Mouse (Mus musculus) midbrain, embryonic 10.5 days (tissue): ENCODE results near the gene Myo1d. TPM values are rescaled to one million over a fixed set of nuclear protein-coding genes. Genes with fewer than 3 reads are reported as not detected.
A peak's percentile ranks its signal among the peaks of the same experiment; 100 is the strongest.

ENCODE experiments used
- DNase-seq: peaks from one replicate; pipeline ENCODE4 v3.0.0-alpha.2; 2017; ENCODE audit warnings: low spot score
- H3K27ac ChIP-seq: fragments of 300-500 bp; sonication (generic); replicated peaks from 2 replicates; pipeline ENCODE4 v1.5.1; 2016; ENCODE audit warnings: mild to moderate bottlenecking
- H3K27me3 ChIP-seq: fragments of 300-500 bp; sonication (generic); 2 replicates; pipeline ENCODE4 v1.6.1; 2016; ENCODE audit warnings: low read depth, mild to moderate bottlenecking; ENCODE audit not compliant: poor library complexity, severe bottlenecking
- H3K36me3 ChIP-seq: fragments of 300-500 bp; sonication (generic); 2 replicates; pipeline ENCODE4 v1.6.1; 2016; ENCODE audit warnings: mild to moderate bottlenecking, moderate library complexity
- H3K4me1 ChIP-seq: fragments of 300-500 bp; sonication (generic); 2 replicates; pipeline ENCODE4 v1.6.1; 2016
- H3K4me3 ChIP-seq: fragments of 300-500 bp; sonication (generic); 2 replicates; pipeline ENCODE4 v1.5.1; 2016; ENCODE audit warnings: mild to moderate bottlenecking, moderate library complexity
- H3K9me3 ChIP-seq: fragments of 300-500 bp; sonication (generic); replicated peaks from 2 replicates; pipeline ENCODE4 v1.6.1; 2016; ENCODE audit warnings: mild to moderate bottlenecking
- WGBS: fragments of 180-500 bp; shearing (Covaris S2); methylation state at CpG from one replicate; pipeline ENCODE4 v1.1.7; 2016; 5-methylcytosine and 5-hydroxymethylcytosine counted together
- polyA plus RNA-seq: library from polyadenylated mRNA; unstranded; fragments of >200 nt; fragmentation: Nextera tagmentation; extraction: Ambion mirVana; gene quantifications from 2 replicates; pipeline ENCODE4 v1.2.1, GENCODE M21; 2016

Myo1d gene
- polyA plus RNA-seq, 1 experiment from 2014 or later = 2.3 TPM

DNA sequence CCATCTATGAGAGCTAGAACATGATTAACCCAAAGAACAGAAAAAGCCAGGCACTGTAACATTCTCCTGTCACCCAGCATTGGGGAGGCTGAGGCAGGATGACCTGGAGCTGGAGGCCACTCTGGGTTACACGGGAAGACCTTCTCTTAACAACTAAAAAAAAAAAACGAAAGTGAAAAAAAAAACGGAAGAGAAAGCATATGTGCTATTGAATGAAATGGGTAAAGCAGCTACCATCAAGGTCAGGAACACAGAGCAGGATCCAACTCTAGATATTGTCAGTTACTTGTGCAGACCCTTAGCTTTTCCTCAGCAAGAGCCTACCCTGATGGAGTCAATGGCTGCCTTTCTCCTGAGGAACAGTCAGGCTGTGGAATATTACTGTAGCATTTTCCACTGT lies 199.3 kb downstream of the Myo1d start:
- no peak for DNase-seq
- Histone ChIP-seq H3K27me3 (peaks cover 58% of the 10 kb centered on the region), H3K27ac (no peak overlapping the region), H3K9me3 (no peaks in the 10 kb centered on the region), H3K36me3 (no peaks in the 10 kb centered on the region), H3K4me1 (peaks cover 42% of the 10 kb centered on the region), H3K4me3 (no peak overlapping the region)
- 87% methylated on average over 3 of the region's 3 CpGs for WGBS

DNA sequence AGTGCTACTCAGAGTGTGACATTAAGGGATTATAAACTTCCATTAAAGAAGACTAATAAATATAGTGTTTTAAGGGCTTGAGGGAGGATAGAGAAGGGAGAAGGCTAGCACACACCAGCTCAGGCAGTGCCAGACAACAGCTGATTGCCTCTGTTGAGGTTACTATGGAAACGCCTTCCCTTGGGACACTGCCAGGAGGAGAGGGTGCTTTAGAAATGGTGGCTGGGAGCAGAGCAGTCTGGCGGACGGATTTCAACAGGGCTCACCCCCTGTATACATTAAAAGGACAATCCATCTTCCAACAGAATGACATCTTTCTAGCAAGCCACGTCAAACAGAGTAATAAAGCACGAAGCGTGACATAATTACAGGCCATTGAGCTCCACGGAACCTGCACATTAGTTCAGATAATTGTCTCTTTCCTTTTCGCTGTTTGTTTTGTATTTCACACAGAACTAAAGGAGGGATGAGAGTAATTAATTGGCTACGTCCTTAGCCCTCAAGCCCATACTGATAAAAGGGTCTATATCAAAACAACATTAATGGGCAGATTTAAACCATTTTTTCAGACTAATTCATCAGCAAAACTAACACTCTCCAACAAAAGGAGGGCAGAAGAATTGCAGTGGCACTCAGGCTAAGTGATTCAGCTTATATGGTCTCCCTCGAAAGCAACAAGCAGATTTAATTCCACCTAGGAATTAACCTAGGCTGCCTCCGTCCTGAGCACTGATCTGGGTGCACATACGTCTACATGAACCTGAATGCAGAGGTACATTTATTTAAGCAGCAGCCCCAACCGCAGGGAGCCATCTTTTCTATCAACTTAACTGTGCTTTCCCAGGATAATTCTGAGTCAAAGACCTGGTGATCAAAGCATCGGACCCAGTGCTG lies 201.8 kb downstream of the Myo1d start:
- Histone ChIP-seq H3K27ac (peak overlapping the region; percentile 76), H3K27me3 (peaks cover 47% of the 10 kb centered on the region), H3K36me3 (no peaks in the 10 kb centered on the region), H3K4me1 (peaks cover 32% of the 10 kb centered on the region), H3K4me3 (peak overlapping the region; percentile 39), H3K9me3 (no peaks in the 10 kb centered on the region)
- WGBS = 31% methylated on average over 14 of the region's 14 CpGs
- peak; percentile 76 for DNase-seq

GRCm38 (mm10) chr11:80575794-80576193 lies 204.0 kb downstream of the Myo1d start:
- Histone ChIP-seq H3K4me3 (no peak overlapping the region), H3K9me3 (no peaks in the 10 kb centered on the region), H3K36me3 (no peaks in the 10 kb centered on the region), H3K27ac (no peak overlapping the region), H3K4me1 (peaks cover 28% of the 10 kb centered on the region), H3K27me3 (peaks cover 29% of the 10 kb centered on the region)
- 74% methylated on average over 3 of the region's 3 CpGs for WGBS
- DNase-seq = no peak

- H3K9me3 ChIP-seq = no peaks in the 10 kb centered on the region
- no peak for DNase-seq
- WGBS = 90% methylated on average over 3 of the region's 3 CpGs
- no peak overlapping the region for H3K4me3 ChIP-seq
- H3K27me3 ChIP-seq = no peaks in the 10 kb centered on the region
- H3K27ac ChIP-seq = no peak overlapping the region
- H3K36me3 ChIP-seq = no peaks in the 10 kb centered on the region
- H3K4me1 ChIP-seq = no peaks in the 10 kb centered on the region
These were observed 213.5 kb downstream of the Myo1d start for GRCm38 (mm10) chr11:80566286-80566685.

DNA sequence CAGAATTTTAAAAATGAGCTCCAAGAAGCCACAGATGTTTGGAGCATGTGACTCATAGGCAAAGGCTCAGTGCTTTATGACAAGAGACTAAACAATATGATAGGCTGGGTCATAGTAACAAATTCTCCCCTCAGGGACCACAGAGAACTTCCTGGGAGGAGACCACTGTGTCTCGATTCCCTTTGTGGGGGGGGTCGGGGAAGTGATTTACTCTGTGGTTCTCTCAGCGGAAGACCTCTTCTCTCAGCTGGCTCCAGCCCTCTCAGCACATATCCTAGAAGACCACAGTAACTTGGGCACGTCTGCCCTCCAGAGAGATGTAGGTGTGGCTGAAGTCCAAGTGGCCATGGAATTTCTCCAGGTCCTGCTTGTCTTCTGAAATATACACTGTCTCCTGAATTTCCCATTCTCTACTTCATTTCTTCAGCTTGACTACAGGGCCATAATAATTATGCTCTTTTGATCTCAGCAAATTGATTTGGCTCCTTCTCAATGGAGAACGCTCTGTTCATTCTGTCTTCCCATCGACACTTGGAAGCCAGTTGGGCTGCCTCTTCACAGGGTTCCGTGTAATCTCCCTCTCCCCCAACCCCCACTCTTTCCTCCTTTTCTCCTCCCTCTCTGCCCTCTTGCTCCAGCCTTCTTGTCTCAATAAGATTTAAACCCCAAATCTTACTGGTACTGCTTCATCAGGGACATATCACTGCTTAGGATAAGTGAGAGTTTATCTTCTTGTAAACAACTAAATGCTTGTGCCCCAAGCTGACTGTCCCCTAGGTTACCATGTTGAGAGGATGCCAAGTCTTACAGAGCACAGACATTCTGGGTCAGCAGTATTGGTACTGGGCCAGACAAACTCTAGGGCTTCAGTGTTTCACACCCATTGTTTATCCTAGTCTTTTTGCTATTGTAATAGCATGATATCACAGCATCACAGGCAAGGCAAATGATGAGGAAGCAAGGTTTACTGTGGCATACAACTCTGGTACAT lies 214.6 kb downstream of the Myo1d start:
- Histone ChIP-seq H3K4me3 (no peak overlapping the region), H3K27ac (no peak overlapping the region), H3K36me3 (no peaks in the 10 kb centered on the region), H3K27me3 (no peaks in the 10 kb centered on the region), H3K4me1 (peaks cover 4% of the 10 kb centered on the region; the same call in 1 of the 2 replicates), H3K9me3 (no peaks in the 10 kb centered on the region)
- 81% methylated on average over 7 of the region's 7 CpGs for WGBS
- no peak for DNase-seq

DNA sequence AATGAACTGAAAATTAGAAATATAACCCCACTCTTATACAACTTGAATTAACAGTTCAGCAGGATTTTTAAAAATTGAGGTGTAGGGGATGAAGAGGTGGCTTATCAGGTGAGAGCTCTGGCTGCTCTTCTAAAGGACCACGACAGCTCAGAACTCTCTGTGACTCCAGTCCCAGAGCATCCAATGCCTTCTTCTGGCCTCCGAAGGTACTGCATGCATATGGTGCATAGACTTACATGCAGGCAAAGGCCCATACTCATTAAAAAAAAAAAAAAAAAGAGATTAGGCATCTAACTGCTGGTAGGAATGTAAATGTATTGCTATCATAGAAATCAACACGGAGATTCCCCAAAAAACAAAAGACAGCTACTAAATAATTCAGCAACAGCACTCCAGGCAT lies 217.3 kb downstream of the Myo1d start:
- no peaks in the 10 kb centered on the region for H3K36me3 ChIP-seq
- no peak for DNase-seq
- H3K4me1 ChIP-seq = peaks cover 4% of the 10 kb centered on the region; the same call in 1 of the 2 replicates
- 50% methylated on average over 3 of the region's 3 CpGs for WGBS
- H3K9me3 ChIP-seq = no peaks in the 10 kb centered on the region
- no peaks in the 10 kb centered on the region for H3K27me3 ChIP-seq
- H3K27ac ChIP-seq = no peak overlapping the region
- H3K4me3 ChIP-seq = no peak overlapping the region

DNA sequence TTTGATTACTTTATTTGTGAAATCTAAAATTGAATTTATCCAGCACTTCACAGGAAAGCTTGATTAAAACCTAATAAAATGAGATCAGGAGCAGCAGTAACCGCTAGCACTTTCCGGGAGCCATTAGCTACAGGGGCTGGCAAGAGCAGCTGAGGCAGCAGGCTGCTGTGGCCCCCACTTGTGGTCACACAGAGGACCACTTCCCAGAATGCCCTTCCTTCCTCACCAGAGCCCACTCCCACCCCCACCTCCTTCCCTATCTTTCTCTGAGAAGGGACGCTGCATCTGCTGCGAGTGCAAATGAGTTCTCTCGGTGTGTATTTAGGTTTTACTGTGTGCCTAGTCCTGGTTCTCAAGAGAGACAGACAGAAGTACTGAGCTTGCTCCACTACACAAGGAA lies 219.1 kb downstream of the Myo1d start:
- Histone ChIP-seq H3K36me3 (no peaks in the 10 kb centered on the region), H3K4me3 (no peak overlapping the region), H3K27me3 (no peaks in the 10 kb centered on the region), H3K4me1 (peaks cover 4% of the 10 kb centered on the region; the same call in 1 of the 2 replicates), H3K27ac (no peak overlapping the region), H3K9me3 (no peaks in the 10 kb centered on the region)
- WGBS = 83% methylated on average over 5 of the region's 5 CpGs
- no peak for DNase-seq

- DNase-seq = no peak
- no peak overlapping the region for H3K4me3 ChIP-seq
- 92% methylated on average over 5 of the region's 5 CpGs for WGBS
- H3K27me3 ChIP-seq = no peaks in the 10 kb centered on the region
- H3K27ac ChIP-seq = no peak overlapping the region
- no peaks in the 10 kb centered on the region for H3K36me3 ChIP-seq
- H3K9me3 ChIP-seq = no peaks in the 10 kb centered on the region
- H3K4me1 ChIP-seq = no peaks in the 10 kb centered on the region
These were observed 224.4 kb downstream of the Myo1d start for GRCm38 (mm10) chr11:80555416-80555815.

DNA sequence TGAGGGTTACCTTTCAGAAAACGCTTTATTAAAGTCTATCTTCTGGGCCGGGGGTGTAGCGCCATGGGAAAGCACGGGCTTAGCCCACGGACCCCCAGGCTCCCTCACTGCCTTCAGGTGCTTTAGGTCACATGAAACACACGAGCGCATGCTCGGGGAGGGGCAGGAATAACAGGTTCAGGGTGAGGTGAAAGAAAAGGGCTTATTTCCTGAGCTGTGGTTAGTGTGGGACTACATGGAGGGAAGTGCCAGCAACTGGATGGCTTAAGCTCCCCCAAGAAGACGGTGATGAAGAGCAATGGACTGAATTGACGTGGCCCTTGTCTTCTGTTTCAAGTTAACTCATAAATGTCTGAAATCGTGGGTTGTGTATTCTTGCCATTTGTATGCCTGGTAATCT lies 226.8 kb downstream of the Myo1d start:
- Histone ChIP-seq H3K9me3 (no peaks in the 10 kb centered on the region), H3K27ac (no peak overlapping the region), H3K4me3 (no peak overlapping the region), H3K4me1 (no peaks in the 10 kb centered on the region), H3K36me3 (no peaks in the 10 kb centered on the region), H3K27me3 (no peaks in the 10 kb centered on the region)
- DNase-seq = no peak
- WGBS = 92% methylated on average over 11 of the region's 11 CpGs

DNA sequence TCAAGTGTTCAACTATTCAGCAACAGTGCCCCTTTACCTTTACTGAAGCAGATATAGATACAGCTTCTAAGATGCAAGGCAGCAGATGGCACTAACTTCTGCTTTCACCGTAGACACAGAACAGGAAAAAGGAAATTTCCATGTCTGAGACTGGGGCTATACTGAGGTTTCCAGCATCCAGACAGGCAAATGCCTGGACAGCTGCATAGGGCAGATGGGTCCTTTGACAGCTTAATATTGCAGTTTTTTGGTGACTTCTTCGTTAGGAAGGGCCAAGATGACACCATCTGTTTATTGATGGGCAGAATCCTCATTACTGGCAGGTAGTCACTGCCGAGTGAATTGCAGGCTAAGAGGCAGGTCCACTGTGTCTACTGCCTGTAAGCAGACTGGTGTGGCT lies 228.2 kb downstream of the Myo1d start:
- no peak overlapping the region for H3K27ac ChIP-seq
- WGBS = 78% methylated on average over 3 of the region's 3 CpGs
- no peaks in the 10 kb centered on the region for H3K9me3 ChIP-seq
- no peaks in the 10 kb centered on the region for H3K36me3 ChIP-seq
- H3K4me3 ChIP-seq = no peak overlapping the region
- H3K4me1 ChIP-seq = no peaks in the 10 kb centered on the region
- no peak for DNase-seq
- H3K27me3 ChIP-seq = no peaks in the 10 kb centered on the region

- Histone ChIP-seq H3K36me3 (no peaks in the 10 kb centered on the region), H3K27ac (no peak overlapping the region), H3K27me3 (no peaks in the 10 kb centered on the region), H3K4me1 (no peaks in the 10 kb centered on the region), H3K4me3 (no peak overlapping the region), H3K9me3 (no peaks in the 10 kb centered on the region)
- no peak for DNase-seq
- WGBS = 79% methylated on average over 10 of the region's 10 CpGs
These were observed 229.6 kb downstream of the Myo1d start for GRCm38 (mm10) chr11:80550264-80550663.

- Histone ChIP-seq H3K36me3 (no peaks in the 10 kb centered on the region), H3K9me3 (no peaks in the 10 kb centered on the region), H3K27me3 (no peaks in the 10 kb centered on the region), H3K27ac (no peak overlapping the region), H3K4me3 (no peak overlapping the region), H3K4me1 (no peaks in the 10 kb centered on the region)
- 89% methylated on average over 6 of the region's 6 CpGs for WGBS
- DNase-seq = no peak
These were observed 230.0 kb downstream of the Myo1d start for GRCm38 (mm10) chr11:80549854-80550253.
